Mouse (Mus musculus) kidney, postnatal 10 days (tissue): ENCODE results near the gene Mettl21e.
"Not testable (repeated sequence)": the region's sequence is repeated elsewhere in the genome, so short reads cannot be mapped to it uniquely, and the experiment has no call there.

Experiments
- DNase-seq: peaks from one replicate; pipeline ENCODE4 v3.0.0; 2021; ENCODE audit warnings: mixed read lengths

The Mettl21e gene

GRCm38 (mm10) chr1:44218876-44219275 lies at the start of gene Mettl21e:
Gene Mettl21e, minus strand, starts transcription at chr1:44218961.
- peak; percentile 31 for DNase-seq

GRCm38 (mm10) chr1:44240440-44240839 lies 21.7 kb upstream of the Mettl21e start:
- not testable (repeated sequence) for DNase-seq

- no peak for DNase-seq
Measured at GRCm38 (mm10) chr1:44239969-44240368, 21.2 kb upstream of the Mettl21e start.

GRCm38 (mm10) chr1:44237305-44237704 lies 18.5 kb upstream of the Mettl21e start:
- DNase-seq = no peak

- DNase-seq = no peak
Measured at GRCm38 (mm10) chr1:44235311-44235710, 16.6 kb upstream of the Mettl21e start.

- not testable (repeated sequence) for DNase-seq
Measured at GRCm38 (mm10) chr1:44234531-44234930, 15.8 kb upstream of the Mettl21e start.

GRCm38 (mm10) chr1:44229044-44229443 lies 10.3 kb upstream of the Mettl21e start:
- DNase-seq = peak; percentile 63

GRCm38 (mm10) chr1:44217118-44217517 lies 1.6 kb downstream of the Mettl21e start:
- no peak for DNase-seq

- peak; percentile 7 for DNase-seq
Measured at GRCm38 (mm10) chr1:44216352-44217116, 2.2 kb downstream of the Mettl21e start.

GRCm38 (mm10) chr1:44214443-44214842 lies 4.3 kb downstream of the Mettl21e start:
- DNase-seq = no peak

- DNase-seq = no peak
Measured at GRCm38 (mm10) chr1:44202876-44203275, 15.9 kb downstream of the Mettl21e start.

- peak; percentile 30 for DNase-seq
Measured at GRCm38 (mm10) chr1:44198273-44199171, 20.2 kb downstream of the Mettl21e start.

GRCm38 (mm10) chr1:44186396-44186795 lies 32.4 kb downstream of the Mettl21e start:
- no peak for DNase-seq

GRCm38 (mm10) chr1:44178086-44178485 lies 40.7 kb downstream of the Mettl21e start:
- no peak for DNase-seq

- DNase-seq = peak; percentile 14
Measured at GRCm38 (mm10) chr1:44173903-44174302, 44.9 kb downstream of the Mettl21e start.

GRCm38 (mm10) chr1:44172656-44173055 lies 46.1 kb downstream of the Mettl21e start:
- DNase-seq = no peak

- no peak for DNase-seq
Measured at GRCm38 (mm10) chr1:44167859-44168383, 50.8 kb downstream of the Mettl21e start.

- no peak for DNase-seq
Measured at GRCm38 (mm10) chr1:44162389-44162788, 56.4 kb downstream of the Mettl21e start.

- DNase-seq = no peak
Measured at GRCm38 (mm10) chr1:44161818-44162217, 56.9 kb downstream of the Mettl21e start.

GRCm38 (mm10) chr1:44158317-44158716 lies 60.4 kb downstream of the Mettl21e start:
- DNase-seq = no peak

GRCm38 (mm10) chr1:44155287-44155686 lies 63.5 kb downstream of the Mettl21e start:
- DNase-seq = peak; percentile 15
